Mouse (Mus musculus) cerebellum, adult 2 months (tissue): ENCODE results near the gene Psap.

ENCODE experiments used
- CTCF ChIP-seq: fragments of 200-500 bp; IDR thresholded peaks from 2 replicates; pipeline ENCODE4 v1.5.1; 2011; ENCODE audit warnings: low read depth, mild to moderate bottlenecking, control low read depth, low read length, moderate library complexity, borderline replicate concordance; ENCODE audit not compliant: insufficient read depth
- POLR2A ChIP-seq: fragments of 200-500 bp; IDR thresholded peaks from 2 replicates; pipeline ENCODE4 v1.6.1; 2011; ENCODE audit warnings: low read length, control low read depth, borderline replicate concordance; ENCODE audit not compliant: insufficient read depth

GRCm38 (mm10) chr10:60290739-60291110, 13.3 kb downstream of the Psap start:
- TF ChIP-seq CTCF (no peak), POLR2A (no peak)
